Mouse (Mus musculus) testis, postnatal 14 days (tissue): ENCODE results near the gene Clptm1l.
A peak's percentile ranks its signal among the peaks of the same experiment; 100 is the strongest.

Source experiments
- DNase-seq: peaks from one replicate; pipeline ENCODE4 v3.0.0; 2021; ENCODE audit warnings: low spot score

Clptm1l gene

DNA sequence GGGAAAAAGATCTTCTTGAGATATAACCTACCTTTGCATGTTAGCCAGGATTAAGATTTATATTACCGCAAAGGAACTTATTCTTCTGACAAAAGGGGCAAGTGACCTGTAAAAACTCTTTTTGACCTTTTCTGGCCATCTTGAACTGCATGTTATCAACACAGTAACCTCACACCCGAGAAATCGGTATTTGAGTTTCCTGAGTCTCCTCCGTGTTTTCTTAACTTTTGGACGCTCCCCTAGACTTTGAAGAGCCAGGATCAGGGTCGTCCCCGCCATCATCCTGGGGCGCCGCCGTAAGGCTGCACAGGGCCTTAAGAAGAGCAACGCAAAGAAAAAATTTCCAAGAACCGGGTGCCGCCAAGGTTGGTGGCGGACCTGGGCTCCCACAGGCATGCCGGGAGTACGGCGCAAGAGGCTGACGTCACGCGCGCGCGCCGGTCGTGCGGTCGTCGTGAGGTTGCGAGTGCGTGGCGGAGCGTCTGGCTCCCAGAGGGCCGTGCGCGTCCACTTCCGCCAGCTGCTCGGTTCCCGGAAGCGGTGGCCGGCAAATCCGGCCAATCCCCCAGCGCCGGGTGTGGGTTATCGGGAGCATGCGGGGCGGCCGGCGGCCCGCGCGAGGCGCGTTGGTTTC lies at the start of gene Clptm1l:
Gene Clptm1l, plus strand, starts transcription at position 485 of the 634 bp plus-strand sequence.
- DNase-seq = peak; percentile 97

DNA sequence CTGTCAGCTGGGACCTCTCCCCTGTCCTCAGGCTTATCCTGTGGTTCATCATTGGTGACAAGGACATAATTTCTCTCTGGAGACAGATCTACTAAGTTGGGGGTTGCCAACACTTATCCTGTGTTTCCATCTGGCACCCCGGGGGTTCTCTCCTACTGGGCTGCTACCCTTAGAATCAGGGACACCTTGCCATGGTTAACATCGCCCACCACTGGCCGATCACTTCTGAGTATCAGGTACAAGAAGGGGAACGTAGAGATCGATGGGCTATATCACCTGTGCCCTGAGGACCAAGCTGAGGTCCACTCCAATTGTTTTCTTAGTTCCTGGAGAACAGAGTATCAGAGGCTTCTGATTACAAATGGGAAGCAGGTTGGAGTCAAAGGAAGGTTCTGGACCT lies 39.6 kb upstream of the Clptm1l start:
- no peak for DNase-seq

DNA sequence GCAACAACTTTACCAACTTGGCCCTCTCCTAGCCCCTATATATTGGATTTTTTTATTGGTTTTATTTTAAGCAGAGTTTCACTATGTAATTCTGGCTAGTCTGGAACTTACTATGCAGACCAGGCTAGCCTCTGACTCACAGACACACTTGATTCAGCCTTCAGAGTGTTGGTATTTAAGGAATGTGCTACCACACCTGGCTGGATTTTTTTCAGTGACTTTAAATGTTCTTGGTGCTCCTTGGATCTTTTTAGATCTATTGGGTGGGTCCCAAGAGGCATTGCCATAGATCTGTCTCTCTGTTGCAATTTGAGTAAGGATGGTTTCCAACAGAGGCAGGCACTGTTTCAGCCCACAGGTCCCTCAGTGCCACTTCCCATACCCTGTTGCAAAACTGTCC lies 28.8 kb upstream of the Clptm1l start:
- no peak for DNase-seq

DNA sequence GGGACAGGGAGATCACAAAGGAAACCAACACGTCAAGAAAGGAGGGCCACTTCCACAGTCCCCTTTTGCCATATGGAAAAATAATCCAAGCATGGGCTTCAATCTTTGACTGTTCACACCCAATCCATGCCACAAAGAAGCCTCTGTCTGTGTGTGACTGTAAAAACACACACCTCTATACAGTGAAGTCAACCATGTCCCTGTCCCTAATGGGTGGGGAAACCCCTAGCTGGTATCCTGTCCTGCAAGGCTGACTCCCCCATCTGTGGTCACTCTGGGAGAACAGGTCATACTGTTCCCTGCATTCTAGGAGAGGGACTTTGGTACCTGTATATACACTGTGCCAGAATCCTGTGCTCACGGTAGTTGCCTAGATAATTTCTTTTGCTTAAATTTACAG lies 26.5 kb upstream of the Clptm1l start:
- no peak for DNase-seq

DNA sequence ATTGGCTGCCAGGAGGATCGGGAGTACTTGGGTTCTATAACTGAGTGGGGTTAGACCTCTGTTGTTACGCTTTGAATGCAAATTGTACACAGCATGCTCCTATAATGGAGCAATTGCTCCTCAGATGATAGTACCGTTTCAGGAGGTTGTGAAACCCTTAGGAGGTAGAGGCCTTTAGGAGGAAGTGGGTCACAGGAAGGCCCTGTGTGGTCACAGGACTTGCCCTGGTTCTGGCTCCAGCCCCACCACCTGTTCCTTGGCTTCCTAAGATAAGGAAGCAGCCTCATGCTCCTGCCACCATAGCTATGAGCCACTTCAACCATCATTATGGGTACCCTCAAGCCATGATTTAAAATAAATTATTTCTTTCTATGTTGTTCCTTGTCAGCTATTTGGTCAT lies 12.3 kb upstream of the Clptm1l start:
- DNase-seq = no peak

DNA sequence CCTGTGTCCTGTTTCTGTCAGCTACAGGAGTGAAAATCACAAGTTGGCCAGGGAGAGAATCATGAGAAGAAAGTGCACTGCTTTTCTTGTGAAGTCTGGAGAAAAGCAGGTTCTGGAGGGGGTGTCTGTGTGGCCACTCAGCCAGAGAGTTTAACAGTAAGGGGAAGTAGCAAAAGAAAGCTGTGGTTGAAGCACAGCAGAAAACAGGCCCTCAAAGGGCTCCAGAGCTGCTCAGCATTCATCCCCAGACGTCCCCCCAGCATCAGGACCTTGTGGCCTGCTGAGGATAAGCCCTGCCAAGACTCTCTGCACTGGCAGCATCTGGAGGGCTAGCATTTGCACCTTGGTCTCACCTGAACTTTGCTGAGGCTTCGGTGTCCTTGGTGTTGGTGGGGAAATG lies 11.3 kb upstream of the Clptm1l start:
- DNase-seq = no peak

DNA sequence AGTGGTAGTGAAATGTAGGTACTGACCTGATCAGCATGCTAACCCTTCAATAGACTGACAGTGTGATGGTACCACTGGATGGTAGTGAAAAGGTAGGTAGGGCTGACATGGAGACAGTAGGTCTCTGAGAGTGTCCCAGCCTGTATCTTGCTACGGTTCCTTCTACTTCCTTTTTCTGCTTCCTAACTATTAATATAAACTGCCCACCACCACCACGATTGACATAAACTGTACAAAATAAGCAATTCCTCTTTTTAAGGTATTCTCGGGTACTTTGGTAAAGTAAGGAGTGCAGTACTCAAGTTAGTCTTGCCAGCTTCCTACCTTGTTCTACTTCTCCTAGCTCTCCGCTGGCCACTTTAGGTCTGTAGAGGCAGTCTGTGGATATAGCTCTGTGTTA lies 7.5 kb upstream of the Clptm1l start:
- no peak for DNase-seq

DNA sequence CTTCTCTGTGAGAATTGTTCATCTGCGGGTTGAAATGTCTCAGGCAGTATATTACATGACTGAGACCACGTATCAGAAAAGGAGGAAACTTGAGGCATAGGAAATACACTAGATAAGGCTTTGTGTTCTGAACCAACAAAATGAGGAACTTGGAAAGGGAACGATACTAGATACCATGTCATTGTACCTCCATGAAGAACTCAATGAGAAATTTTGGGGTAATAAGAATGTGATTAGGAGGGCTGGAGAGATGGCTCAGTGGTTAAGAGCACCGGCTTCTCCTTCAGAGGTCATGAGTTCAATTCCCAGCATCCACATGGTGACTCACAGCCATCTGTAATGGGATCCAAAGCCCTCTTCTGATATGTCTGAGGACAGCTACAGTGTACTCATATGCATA lies 3.6 kb upstream of the Clptm1l start:
- no peak for DNase-seq

DNA sequence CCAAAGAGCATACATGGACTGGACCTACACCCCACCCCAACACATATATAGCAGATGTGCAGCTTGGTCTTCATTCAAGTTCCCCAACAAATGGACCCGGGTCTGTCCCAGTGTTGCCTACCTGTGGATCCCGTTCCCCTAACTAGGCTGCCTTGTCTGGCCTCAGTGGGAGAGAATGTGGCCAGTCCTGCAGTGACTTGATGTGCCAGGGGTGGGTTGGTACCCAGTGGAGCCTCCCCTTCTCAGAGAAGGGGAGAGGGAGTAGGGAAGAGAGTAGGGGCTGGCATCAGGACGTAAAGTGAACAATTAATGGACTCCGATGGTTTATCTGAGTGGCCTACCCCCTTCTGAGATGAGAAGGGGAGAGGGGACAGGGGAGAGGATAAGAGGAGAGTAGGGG lies 760 bp upstream of the Clptm1l start:
- no peak for DNase-seq

DNA sequence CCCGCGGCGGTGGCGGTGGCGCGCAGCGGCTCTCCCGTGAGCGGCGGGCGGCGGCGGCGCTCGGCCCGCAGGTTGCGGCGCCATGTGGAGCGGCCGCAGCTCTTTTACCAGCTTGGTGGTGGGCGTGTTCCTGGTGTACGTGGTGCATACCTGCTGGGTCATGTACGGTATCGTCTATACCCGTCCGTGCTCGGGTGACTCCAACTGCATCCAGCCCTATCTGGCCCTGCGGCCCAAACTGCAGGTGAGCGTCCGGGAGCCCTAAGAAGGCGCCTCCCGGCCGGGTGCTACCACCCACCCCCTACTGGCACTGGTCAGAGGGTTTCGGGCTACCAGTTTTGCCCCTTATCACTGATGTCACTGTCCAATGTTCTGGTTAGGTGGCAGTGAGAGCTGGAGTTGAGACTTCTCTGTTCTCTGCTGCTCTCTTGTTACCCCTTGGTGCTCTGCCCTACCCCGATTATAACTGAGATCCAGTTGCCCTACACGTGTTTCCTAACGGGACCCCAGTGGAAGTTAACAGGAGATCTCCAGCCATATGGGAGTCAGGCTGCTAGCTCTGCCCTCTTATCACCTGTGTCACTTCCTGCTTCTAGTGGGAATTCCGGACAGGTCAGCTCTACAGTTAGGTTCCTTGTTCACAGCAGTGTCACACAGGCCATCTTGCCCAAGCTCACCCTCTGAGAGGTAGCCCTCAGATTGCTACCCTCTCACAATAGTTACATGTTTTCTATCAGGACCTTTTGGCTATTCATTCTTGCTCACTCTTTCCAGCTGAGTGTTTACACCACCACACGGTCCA lies 551 bp downstream of the Clptm1l start:
- no peak for DNase-seq

DNA sequence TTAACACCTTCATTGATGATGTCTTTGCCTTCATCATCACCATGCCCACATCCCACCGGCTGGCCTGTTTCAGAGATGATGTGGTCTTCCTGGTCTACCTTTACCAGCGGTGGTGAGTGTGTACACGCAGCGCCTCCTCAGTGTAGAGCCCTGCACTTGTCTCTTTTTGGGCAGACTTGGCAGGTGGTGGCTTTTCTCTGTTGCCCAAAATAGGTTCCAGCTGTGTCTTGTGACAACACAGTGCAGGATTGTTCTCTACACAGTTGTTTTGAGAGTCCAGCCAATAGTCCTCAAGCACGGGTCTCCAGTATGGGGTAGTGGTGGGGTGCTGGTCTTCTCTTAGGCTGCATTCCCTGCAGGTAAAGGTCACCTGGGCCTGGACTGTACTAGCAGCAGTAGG lies 14.6 kb downstream of the Clptm1l start:
- no peak for DNase-seq

DNA sequence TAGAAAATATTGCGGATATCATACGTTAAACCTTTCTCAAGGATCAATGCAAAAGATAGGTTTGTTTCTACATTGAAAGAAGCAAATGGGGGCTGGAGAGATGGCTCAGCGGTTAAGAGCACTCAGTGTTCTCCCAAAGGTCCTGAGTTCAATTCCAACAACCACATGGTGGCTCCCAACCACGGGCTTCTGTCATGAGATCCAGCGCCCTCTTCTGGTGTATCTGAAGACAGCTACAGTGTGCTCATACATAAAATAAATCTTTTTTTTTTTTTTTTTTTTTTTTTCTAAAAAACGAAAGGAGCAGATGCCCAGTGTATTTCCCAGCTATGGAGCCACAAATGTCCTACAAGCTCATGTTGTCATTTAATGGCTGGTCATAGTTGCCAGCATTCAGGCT lies 16.8 kb downstream of the Clptm1l start:
- no peak for DNase-seq

DNA sequence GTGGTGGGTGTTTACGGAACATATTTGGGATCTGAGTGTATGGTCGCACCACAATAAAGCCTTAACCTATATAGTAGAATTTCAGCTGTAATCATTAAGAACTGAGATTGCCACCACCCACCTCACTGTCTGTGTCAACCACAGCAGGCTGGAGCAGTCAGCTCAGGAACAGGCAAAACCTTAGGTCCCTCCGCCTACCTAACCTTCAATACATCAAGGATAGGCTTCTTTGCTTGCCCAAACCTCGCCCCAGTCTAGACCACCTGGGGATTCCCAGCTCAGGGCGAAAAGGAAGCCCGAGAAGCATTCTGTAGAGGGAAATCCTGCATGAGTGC lies 22.6 kb downstream of the Clptm1l start:
- no peak for DNase-seq

DNA sequence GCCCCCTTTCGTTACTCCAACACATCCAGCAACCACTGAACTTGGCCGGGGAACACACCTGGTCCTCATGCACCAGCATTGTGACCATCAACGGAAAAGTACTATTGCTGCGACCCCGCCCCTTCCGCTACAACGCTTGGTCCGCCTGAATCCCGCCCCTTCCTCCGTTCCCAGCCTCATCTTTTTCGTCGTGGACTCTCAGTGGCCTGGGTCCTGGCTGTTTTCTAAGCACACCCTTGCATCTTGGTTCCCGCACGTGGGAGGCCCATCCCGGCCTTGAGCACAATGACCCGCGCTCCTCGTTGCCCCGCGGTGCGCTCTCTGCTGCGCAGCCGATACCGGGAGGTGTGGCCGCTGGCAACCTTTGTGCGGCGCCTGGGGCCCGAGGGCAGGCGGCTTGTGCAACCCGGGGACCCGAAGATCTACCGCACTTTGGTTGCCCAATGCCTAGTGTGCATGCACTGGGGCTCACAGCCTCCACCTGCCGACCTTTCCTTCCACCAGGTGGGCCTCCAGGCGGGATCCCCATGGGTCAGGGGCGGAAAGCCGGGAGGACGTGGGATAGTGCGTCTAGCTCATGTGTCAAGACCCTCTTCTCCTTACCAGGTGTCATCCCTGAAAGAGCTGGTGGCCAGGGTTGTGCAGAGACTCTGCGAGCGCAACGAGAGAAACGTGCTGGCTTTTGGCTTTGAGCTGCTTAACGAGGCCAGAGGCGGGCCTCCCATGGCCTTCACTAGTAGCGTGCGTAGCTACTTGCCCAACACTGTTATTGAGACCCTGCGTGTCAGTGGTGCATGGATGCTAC lies 23.1 kb downstream of the Clptm1l start, which contains the start of gene Tert:
Gene Tert, plus strand, starts transcription at position 167 of the 805 bp plus-strand sequence.
- DNase-seq = peak; percentile 64

DNA sequence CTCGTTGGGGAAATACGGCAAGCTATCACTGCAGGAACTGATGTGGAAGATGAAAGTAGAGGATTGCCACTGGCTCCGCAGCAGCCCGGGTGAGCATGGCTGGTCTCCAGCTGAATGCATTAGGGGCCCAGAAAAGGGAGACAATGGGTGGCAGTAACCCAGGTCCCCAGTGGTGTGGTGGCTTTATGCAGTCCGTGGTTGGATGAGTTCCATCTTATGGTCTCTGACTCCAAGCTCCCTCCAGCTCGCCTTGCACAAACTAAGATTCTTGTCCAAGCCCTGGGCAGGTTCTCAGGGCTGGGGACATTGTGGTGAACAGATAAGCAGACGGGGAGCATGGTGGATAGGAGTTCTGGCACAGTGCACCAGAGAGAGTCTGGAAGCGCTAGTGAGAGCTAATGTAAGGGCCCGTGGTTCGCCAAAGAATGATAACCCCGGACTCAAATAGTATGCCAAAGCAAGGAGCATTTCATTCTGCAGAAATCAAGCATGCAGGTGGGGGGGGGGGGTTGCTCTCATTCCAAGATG lies 24.8 kb downstream of the Clptm1l start:
- no peak for DNase-seq

DNA sequence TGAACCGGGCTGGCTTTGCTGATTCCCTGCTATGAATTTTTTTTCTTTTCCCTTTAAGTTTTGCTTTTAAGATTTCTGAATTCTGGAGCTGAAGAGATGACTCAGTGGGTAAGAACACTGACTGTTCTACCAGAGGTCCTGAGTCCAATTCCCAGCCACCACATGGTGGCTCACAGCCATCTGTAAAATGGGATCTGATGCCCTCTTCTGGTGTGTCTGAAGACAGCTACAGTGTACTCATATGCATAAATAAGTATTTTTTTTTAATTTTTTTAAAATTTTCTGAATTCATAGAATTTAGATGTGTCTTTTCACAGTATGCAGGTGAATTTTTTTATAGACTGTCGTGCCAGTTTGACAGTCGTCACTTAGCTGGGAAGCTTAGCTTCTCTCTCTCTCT lies 28.0 kb downstream of the Clptm1l start:
- no peak for DNase-seq

DNA sequence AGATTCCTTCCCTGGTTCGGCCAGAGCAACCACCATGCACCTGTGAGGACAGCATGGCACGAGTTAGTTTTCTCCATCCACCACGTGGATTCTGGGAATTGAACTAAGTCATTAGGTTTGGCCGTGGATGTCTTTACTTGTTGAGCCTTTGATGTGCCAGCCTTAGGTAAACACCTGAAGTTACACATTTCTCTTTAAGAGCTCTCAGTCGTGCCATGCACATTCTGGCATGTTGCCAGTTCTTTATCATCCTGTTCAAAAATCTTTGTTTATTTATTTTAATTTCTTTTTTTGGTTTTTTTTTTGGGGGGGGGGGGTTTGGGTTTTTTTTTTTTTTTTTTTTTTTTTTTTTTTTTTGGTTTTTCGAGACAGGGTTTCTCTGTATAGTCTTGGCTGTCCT lies 34.0 kb downstream of the Clptm1l start:
- DNase-seq = no peak

DNA sequence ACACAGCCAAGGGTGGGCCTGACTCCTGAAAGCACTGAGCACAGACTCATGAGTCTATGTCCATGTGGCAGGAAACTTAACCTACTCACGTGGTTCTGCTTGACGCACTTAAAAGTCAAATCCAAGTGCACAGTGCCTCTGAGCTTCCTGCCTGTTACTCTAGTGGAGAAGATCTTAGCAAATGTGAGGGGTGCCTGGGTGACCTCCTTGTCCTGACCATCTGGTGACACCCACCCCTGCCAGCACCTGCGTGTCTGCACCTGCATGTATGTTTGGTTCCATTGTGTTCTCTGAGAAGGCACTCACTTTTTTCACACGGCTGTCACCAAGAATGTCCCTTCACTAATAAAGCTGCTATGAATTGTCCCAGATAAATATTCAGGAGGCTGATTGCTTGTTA lies 37.5 kb downstream of the Clptm1l start:
- no peak for DNase-seq

DNA sequence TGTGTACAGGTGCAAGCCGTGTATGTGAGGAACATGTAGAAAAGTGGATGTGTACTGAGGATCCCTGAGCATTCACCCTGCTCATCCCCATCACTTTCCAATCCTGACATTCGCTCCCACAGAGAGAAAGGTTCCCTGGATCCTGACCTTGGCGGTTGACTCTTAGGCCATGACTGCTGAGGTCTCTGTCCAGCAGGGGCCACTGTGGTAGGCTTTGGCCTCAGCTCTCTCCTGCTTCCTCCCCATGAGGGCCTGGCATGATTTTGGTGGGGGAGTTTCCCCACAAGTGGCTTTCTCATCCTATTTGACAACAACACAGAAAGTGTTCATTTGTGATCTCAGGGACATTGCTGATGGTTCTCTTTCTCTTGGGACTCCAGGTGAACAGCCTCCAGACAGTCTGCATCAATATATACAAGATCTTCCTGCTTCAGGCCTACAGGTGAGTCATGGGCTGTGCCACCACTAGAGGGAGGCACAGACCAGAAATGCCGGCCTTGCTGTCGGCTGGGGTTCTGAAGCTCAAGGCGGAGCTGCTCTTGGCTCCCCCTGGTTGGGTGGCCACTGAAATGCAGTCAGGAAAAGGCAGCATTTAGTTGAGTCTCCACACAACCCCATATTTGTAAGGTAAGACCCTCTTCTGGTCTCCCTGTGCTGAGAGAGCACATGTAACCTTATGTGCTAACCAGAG lies 42.7 kb downstream of the Clptm1l start:
- no peak for DNase-seq

DNA sequence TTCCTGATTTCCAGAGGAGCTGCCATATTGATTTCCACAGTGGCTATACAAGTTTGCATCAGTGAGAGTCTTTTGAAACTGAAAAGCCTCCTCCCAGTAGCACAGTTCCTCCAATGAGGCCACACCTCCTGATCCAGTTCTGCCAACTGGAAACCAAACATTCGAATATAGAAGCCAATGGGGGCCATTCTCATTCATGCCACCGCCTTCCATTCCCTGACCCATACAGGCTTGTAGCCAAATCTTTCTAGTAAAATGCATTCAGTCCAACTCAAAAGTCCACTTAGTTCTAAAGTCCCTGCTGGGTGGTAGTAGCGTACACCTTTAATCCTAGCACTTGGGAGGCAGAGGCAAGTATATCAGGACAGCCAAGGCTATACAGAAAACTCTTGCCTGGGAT lies 49.5 kb downstream of the Clptm1l start:
- DNase-seq = no peak

DNA sequence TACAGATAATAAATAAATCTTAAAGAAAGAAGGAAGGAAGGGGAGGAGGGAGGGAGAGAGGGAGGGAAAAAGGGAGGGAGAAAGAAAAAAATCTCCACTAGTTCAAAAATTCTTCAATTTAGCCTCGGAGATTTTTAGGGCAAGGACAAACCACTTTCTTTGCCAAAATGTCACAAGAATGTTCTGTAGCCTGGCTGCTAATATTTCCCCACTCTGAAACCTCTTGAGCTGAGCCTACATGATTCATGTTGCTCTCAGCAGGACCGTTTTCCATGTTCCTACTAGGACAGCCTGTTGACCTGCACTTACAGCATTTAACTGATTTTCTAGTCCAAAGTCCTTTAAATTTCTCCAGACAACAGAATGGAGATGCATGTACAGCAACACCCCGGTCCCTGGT lies 51.2 kb downstream of the Clptm1l start:
- DNase-seq = no peak

DNA sequence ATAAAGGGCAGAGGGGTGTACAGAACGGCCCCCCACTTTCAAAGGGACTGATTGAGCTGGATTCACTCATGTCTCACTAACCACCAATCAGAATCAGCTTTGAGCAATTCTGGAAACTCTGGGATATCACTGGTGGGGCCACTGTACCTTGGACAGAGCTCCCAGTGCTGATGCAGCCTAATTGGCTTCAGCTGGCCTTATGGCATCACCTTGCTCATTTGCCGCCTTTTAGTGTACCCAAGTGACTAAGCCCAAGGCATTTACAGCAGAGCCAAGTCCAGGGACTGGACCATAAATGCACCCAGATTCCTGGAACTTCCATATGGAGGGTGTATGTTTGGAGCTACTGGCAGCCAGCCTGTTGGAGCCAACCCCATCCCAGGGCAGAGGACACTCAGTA lies 55.1 kb downstream of the Clptm1l start:
- DNase-seq = no peak
